Mouse (Mus musculus) testis, adult 2 months (tissue): ENCODE data around the gene Ndufa12. TPM values are rescaled to one million over a fixed set of nuclear protein-coding genes. Genes with fewer than 3 reads are reported as not detected.

Experiments used
- H3K27ac ChIP-seq: fragments of 200-500 bp; 2 replicates; pipeline ENCODE4 v1.5.1; 2012; ENCODE audit warnings: low read depth, low read length; ENCODE audit not compliant: control insufficient read depth, insufficient read depth
- H3K27me3 ChIP-seq: fragments of 200-500 bp; 2 replicates; pipeline ENCODE4 v1.6.1; 2012; ENCODE audit warnings: mild to moderate bottlenecking, low read length, moderate library complexity; ENCODE audit not compliant: control insufficient read depth, insufficient read depth
- H3K36me3 ChIP-seq: fragments of 200-500 bp; 2 replicates; pipeline ENCODE4 v1.6.1; 2012; ENCODE audit warnings: mild to moderate bottlenecking, low read length; ENCODE audit not compliant: control insufficient read depth, insufficient read depth
- H3K4me1 ChIP-seq: fragments of 200-500 bp; 2 replicates; pipeline ENCODE4 v1.6.1; 2012; ENCODE audit warnings: low read length; ENCODE audit not compliant: control insufficient read depth, insufficient read depth
- H3K4me3 ChIP-seq: fragments of 200-500 bp; 2 replicates; pipeline ENCODE4 v1.5.1; 2012; ENCODE audit warnings: low read depth, mild to moderate bottlenecking, low read length, moderate library complexity, mixed read lengths; ENCODE audit not compliant: control insufficient read depth
- CTCF ChIP-seq: fragments of 200-500 bp; IDR thresholded peaks from 2 replicates; pipeline ENCODE4 v1.5.1; 2012; ENCODE audit warnings: low read depth, mild to moderate bottlenecking, inconsistent platforms, low read length, moderate library complexity; ENCODE audit not compliant: control insufficient read depth, insufficient read depth, insufficient replicate concordance
- POLR2A ChIP-seq: fragments of 200-500 bp; IDR thresholded peaks from 2 replicates; pipeline ENCODE4 v1.6.1; 2012; ENCODE audit warnings: low read depth, mild to moderate bottlenecking, inconsistent platforms, low read length, moderate library complexity; ENCODE audit not compliant: control insufficient read depth
- polyA plus RNA-seq: library from polyadenylated mRNA; depleted of rRNA; stranded (reverse); fragments of >200 nt; gene quantifications from 2 replicates; pipeline ENCODE4 v1.2.3, GENCODE M21; 2012

The Ndufa12 gene
- polyA plus RNA-seq, 1 experiment = 218 TPM

DNA sequence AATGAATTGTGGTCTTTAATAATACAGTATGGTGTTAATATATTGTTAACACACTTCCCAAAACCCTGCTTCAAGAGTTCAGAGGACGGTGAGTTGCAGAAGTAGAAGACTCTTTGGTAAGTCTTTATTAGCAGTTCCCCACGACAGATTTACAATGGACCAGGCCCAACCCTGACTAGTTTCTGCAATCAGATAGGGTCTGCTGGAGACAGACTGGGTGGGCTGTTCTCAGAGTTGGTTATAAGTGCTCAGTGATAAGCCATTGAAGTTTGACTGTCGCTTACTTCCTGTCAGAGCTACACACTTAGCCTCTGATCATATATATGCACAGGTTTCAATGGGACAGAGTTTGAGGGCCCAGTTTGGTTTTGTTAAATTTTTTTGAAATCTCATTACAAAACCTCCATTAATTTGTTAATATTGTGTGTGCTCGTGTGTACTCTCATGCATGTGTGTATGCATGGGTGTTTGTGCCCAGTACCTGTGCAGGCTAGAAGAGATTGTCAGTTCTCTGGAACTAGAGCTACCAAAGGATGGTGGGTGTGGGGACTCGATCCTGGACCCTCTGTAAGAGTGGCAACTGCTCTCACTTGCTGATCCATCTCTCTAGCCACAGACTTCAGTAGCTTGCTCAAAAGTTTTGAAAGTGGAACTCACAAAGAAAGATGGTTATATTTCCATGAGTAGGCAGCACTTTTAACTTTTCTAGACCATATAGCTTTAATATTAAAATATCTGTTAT, 34.2 kb upstream of the Ndufa12 start:
- TF ChIP-seq POLR2A (no peak), CTCF (no peak)
- H3K36me3 ChIP-seq = no peaks in the 10 kb centered on the region; the same call in 1 of the 2 replicates
- H3K27ac ChIP-seq = no peak overlapping the region
- no peaks in the 10 kb centered on the region for H3K27me3 ChIP-seq
- no peak overlapping the region for H3K4me3 ChIP-seq
- peaks cover 2% of the 10 kb centered on the region; the same call in 1 of the 2 replicates for H3K4me1 ChIP-seq

DNA sequence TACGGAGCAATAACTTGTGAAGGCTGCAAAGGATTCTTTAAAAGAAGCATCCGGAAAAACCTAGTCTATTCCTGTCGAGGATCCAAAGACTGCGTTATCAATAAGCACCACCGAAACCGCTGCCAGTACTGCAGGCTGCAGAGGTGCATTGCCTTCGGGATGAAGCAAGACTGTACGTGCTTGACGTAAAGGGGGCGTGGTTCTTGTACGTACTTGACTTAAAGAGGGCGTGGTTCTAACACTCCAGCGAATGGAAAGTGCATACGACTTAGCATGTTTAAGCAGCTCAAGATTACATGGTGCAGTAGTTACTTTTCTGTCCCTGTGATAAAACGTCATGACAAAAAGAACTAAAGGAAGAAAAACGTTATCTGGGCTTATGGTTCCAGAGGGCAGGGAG, 33.1 kb upstream of the Ndufa12 start:
- TF ChIP-seq POLR2A (no peak), CTCF (no peak)
- Histone ChIP-seq H3K36me3 (no peaks in the 10 kb centered on the region; the same call in 1 of the 2 replicates), H3K27me3 (no peaks in the 10 kb centered on the region)

DNA sequence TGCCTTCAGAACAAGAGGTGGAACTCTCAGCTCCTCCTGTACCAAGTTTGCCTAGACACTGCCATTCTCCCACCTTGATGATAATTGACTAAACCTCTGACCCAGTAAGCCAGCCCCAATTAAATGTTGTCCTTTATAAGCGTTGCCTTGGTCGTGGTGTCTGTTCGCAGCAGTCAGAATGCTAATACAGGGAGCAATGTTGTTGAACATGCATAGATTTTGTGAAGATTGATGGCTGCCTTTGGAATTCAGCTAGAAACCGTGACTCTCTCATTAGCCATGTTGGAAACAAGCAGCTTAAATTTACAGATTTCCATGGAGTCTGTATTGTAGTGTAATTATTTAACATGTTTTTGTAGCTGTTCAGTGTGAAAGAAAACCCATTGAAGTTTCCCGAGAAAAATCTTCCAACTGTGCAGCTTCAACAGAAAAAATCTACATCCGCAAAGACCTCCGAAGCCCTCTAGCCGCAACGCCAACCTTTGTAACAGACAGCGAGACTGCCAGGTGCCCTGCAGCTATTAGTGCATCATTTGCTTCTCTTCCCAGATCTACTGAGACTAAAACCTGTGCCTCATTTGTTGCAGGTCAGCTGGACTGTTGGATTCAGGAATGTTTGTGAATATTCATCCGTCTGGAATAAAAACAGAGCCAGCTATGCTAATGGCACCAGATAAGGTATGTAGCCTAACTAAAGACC, 31.3 kb upstream of the Ndufa12 start:
- peaks cover 1% of the 10 kb centered on the region; the same call in 1 of the 2 replicates for H3K36me3 ChIP-seq
- no peak overlapping the region for H3K4me3 ChIP-seq
- H3K27me3 ChIP-seq = no peaks in the 10 kb centered on the region
- H3K4me1 ChIP-seq = peaks cover 2% of the 10 kb centered on the region; the same call in 1 of the 2 replicates
- no peak for TF ChIP-seq POLR2A
- TF ChIP-seq CTCF = no peak
- no peak overlapping the region for H3K27ac ChIP-seq

More for the DNA sequence above, 33.1 kb upstream of the Ndufa12 start:
- Histone ChIP-seq H3K4me3 (no peak overlapping the region), H3K27ac (no peak overlapping the region), H3K4me1 (peaks cover 2% of the 10 kb centered on the region; the same call in 1 of the 2 replicates)

DNA sequence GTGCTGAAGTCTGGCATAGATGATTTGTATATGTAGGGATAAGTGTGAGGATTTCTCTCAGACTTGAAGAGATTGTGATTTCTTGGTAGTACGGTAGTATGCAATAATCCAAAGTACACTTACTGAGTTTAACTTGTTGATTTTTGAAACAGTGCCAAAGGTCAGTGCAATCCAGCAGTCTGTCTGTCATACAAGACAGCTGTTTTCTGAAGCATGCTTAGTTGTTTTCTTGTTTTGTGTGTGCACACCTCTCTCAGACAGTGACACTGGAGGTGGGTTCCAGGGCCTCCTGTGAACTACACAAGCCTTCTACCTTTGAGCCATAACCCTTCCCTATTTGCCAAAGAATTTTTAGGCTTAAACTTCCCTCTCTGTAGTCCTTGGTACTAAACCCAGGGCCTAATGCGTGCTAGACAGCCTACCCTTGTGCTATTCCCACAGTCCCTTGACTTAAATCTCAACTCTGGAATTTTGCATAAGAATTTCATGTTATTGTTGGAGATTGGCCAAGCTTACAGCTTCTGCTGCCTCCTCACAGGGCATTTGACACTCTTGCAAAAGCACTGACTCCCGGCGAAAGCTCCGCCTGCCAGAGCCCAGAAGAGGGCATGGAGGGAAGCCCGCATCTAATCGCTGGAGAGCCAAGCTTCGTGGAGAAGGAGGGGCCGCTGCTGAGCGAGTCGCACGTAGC, 26.9 kb upstream of the Ndufa12 start:
- Histone ChIP-seq H3K4me3 (no peak overlapping the region), H3K36me3 (peaks cover 1% of the 10 kb centered on the region; the same call in 1 of the 2 replicates), H3K4me1 (no peaks in the 10 kb centered on the region), H3K27ac (no peak overlapping the region), H3K27me3 (no peaks in the 10 kb centered on the region)
- TF ChIP-seq CTCF = no peak
- no peak for TF ChIP-seq POLR2A

DNA sequence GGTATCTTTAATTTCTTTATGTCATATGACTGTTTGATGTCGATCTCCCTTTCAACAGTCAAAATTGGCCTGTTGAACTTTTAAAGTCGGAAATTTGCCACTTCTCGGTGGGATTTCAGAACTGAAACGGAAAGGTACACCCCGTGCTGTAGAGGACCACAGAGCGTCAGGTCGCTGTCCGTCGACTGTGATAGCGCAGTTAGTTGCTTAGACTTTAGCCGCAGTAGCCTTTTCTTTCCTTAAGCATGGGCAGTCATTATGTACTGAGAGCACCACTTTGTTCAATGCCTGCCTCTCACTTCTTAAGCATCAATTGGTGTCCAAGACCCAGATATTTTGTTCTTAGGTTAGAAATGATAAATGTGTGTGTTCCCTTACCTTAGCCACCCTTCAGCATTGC, 26.4 kb upstream of the Ndufa12 start:
- TF ChIP-seq CTCF = no peak
- TF ChIP-seq POLR2A = no peak
- Histone ChIP-seq H3K36me3 (peaks cover 1% of the 10 kb centered on the region; the same call in 1 of the 2 replicates), H3K4me1 (no peaks in the 10 kb centered on the region), H3K4me3 (no peak overlapping the region), H3K27me3 (no peaks in the 10 kb centered on the region), H3K27ac (no peak overlapping the region)

DNA sequence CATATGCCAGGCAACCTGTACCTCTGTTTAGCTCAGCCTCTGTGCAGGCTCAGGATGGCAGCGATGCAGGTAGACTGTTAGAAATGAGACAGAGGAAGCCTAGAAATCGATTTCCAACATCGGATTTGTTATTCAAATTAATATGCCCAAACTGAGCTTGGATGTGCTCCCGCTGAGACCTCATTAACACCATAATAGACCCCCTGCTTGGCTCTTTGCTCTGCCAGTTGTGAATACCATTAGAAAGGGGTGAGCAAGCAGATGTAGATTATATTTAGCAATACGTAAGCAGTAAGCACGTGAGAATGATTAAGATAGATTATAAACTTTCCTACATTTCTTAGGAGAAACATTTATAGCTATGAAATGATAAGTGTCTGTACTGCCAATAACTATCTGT, 25.8 kb upstream of the Ndufa12 start:
- H3K27ac ChIP-seq = no peak overlapping the region
- TF ChIP-seq CTCF (no peak), POLR2A (no peak)
- no peaks in the 10 kb centered on the region for H3K4me1 ChIP-seq
- no peak overlapping the region for H3K4me3 ChIP-seq
- peaks cover 1% of the 10 kb centered on the region; the same call in 1 of the 2 replicates for H3K36me3 ChIP-seq
- no peaks in the 10 kb centered on the region for H3K27me3 ChIP-seq

DNA sequence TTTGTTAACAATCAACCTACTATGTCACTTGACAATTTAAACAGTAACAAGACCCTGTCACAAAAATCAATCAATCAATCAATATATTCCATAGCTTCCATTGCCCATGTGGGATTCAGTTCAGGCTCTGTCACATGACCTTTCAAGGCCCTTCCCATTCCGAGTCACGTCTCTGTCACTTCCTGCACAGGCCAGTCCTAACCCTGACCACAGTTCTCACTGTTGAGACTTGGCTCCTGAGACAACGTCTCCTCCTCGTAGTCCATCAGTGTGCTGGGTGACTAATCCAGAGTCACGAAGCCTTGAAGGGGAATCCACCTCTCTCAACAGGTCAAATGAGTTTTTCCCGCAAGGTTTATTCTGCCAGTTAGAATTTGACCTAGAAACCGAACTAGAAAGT, 23.9 kb upstream of the Ndufa12 start:
- H3K4me3 ChIP-seq = no peak overlapping the region
- no peak overlapping the region for H3K27ac ChIP-seq
- no peak for TF ChIP-seq CTCF
- TF ChIP-seq POLR2A = no peak
- no peaks in the 10 kb centered on the region for H3K27me3 ChIP-seq
- H3K36me3 ChIP-seq = peaks cover 1% of the 10 kb centered on the region; the same call in 1 of the 2 replicates
- H3K4me1 ChIP-seq = no peaks in the 10 kb centered on the region
